Comparison of ENCODE assay signal across 25 mouse cellular contexts in the genomic region with DNA sequence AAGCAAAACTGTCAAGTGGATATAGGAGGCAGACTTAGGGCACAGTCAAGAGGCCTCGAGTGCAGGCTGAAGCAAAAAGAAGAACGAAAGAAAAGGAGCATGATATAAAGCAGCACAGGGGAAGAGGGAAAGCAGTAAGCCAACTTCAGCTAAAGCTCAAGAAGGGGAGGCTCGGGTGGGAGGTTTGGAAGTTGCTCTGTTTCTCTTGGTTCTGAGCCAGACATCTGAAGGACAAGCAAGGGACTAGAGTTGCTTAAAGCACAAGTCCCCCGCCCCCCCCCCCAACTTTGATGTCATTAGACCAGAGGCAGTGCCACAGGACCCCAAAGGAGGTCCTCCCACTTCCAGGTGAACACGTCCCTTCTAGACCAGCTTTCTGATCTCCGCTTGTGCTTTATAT.
DNase-seq lines count a peak whose midpoint lies in the region; ATAC-seq lines count a peak whose summit lies in the region.
"Had no signal": no experiment of that assay in that cellular context is flagged by ENCODE, and none has a peak within 500 bp of the region (broad histone marks: within the 10 kb centered on the region; RNA-seq: fewer than 3 reads in every experiment).

No protein-coding gene starts in this region.

- no peak overlapping the region for H3K4me2 ChIP-seq in midbrain, embryonic 15.5 days
- H3K4me2 ChIP-seq: heart, embryonic 11.5 days; hindbrain, embryonic 13.5 days; intestine, embryonic 15.5 days had no signal

- no peaks in the 10 kb centered on the region for H3K27me3 ChIP-seq in midbrain, embryonic 15.5 days (replicated peaks)
- H3K27me3 ChIP-seq: CH12.LX; hindbrain, embryonic 13.5 days; intestine, embryonic 15.5 days had no signal

- no peak overlapping the region for H3K4me3 ChIP-seq in midbrain, embryonic 15.5 days
- H3K4me3 ChIP-seq: gastrocnemius, adult 2 months; hindbrain, embryonic 10.5 days; hindbrain, embryonic 13.5 days; intestine, embryonic 15.5 days had no signal

- no peaks in the 10 kb centered on the region for H3K4me1 ChIP-seq in midbrain, embryonic 15.5 days
- H3K4me1 ChIP-seq: hindbrain, embryonic 10.5 days; intestine, embryonic 15.5 days had no signal

- H3K9ac ChIP-seq in midbrain, embryonic 15.5 days: no peak overlapping the region
- H3K9ac ChIP-seq: forebrain, postnatal 0 days; hindbrain, embryonic 13.5 days; intestine, embryonic 15.5 days had no signal

- no peaks in the 10 kb centered on the region for H3K9me3 ChIP-seq in midbrain, embryonic 15.5 days
- H3K9me3 ChIP-seq: G1E; hindbrain, embryonic 10.5 days; hindbrain, embryonic 13.5 days; intestine, embryonic 15.5 days had no signal

- DNase-seq in adrenal gland, adult 2 months: peak; percentile 33
- DNase-seq in adrenal gland, postnatal 25 days: no peak
- peak; percentile 27 for DNase-seq in kidney, postnatal 10 days
- DNase-seq in kidney, adult 18-20 months: no peak
- DNase-seq in adrenal gland, postnatal 10 days: peak; percentile 47
- peak; percentile 31 to 53 for DNase-seq in adrenal gland, postnatal 36 days
- DNase-seq: B cell, adult 2 months; cerebellum, adult 18-20 months; cerebellum, adult 9-10 months; cerebellum, postnatal 14 days; forebrain, postnatal 0 days; gastrocnemius, adult 2 months; gastrocnemius, postnatal 14 days; heart, adult 11 months; heart, postnatal 36 days had no signal

- no peak for ATAC-seq in midbrain, embryonic 15.5 days (replicated peaks)
- ATAC-seq: forebrain, embryonic 14.5 days; forebrain, postnatal 0 days; hindbrain, embryonic 16.5 days; intestine, embryonic 15.5 days; Patski had no signal

- 83% methylated on average over 6 of the region's 6 CpGs for WGBS in midbrain, embryonic 15.5 days

- H3K27ac ChIP-seq in midbrain, embryonic 15.5 days: no peak overlapping the region
- H3K27ac ChIP-seq: gastrocnemius, adult 2 months; hindbrain, embryonic 10.5 days; hindbrain, embryonic 13.5 days; intestine, embryonic 15.5 days had no signal

- H3K36me3 ChIP-seq in midbrain, embryonic 15.5 days (replicated peaks): no peaks in the 10 kb centered on the region
- H3K36me3 ChIP-seq: G1E; hindbrain, embryonic 10.5 days; hindbrain, embryonic 13.5 days; intestine, embryonic 15.5 days had no signal

Comparison
In these comparisons a context has a peak if more than half of its experiments do, and no peak if none do; other contexts are left out.
1. DNase-seq: peak in adrenal gland, adult 2 months (single experiment), kidney, postnatal 10 days (single experiment), adrenal gland, postnatal 10 days (single experiment) and adrenal gland, postnatal 36 days (2 of 2); none in adrenal gland, postnatal 25 days (single experiment) and kidney, adult 18-20 months (single experiment).